Mouse (Mus musculus) E14TG2a.4 (cell line): ENCODE data around the gene Gm960.

Experiments used
- H3K27me3 ChIP-seq: 2 replicates; pipeline ENCODE4 v1.6.1; 2014; ENCODE audit warnings: low read length, control low read depth; ENCODE audit not compliant: insufficient read depth
- H3K36me3 ChIP-seq: 2 replicates; pipeline ENCODE4 v1.6.1; 2014; ENCODE audit warnings: low read length, control low read depth; ENCODE audit not compliant: insufficient read depth
- H3K4me1 ChIP-seq: replicated peaks from 2 replicates; pipeline ENCODE4 v1.6.1; 2014; ENCODE audit warnings: low read depth, low read length, control low read depth
- H3K4me3 ChIP-seq: replicated peaks from 2 replicates; pipeline ENCODE4 v1.5.1; 2014; ENCODE audit warnings: mild to moderate bottlenecking, low read length
- H3K9me3 ChIP-seq: 2 replicates; pipeline ENCODE4 v1.6.1; 2014; ENCODE audit warnings: low read length, control low read depth
- CTCF ChIP-seq: conservative IDR thresholded peaks from 2 replicates; pipeline ENCODE4 v1.5.1; 2014; ENCODE audit warnings: low read length
- NANOG ChIP-seq: IDR thresholded peaks from 2 replicates; pipeline ENCODE4 v1.6.1; 2014; ENCODE audit warnings: borderline replicate concordance, low read length, mixed read lengths
- POU5F1 ChIP-seq: IDR thresholded peaks from 2 replicates; pipeline ENCODE4 v1.6.1; 2014; ENCODE audit warnings: low read length, borderline replicate concordance

Gm960 gene

DNA sequence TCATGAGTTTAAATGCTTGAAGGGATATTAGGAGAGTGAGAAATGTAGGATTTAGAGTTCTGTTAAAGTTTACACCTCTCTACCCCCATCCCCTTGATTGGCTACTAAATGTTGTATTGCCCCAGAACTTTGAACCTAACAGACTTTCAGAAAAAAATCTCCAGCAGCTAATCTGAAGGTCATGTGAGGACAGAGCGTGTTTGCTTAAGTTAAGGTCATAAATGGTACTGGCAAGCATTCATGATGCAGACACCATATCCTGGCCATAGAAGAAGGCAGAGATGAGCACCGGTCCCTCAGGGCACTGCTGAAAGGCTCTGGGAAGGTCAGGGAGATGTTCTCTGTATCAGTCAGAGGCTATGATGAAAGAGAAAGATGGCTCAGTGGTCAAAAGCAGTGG is 18.8 kb upstream of the Gm960 start:
- Histone ChIP-seq H3K36me3 (no peaks in the 10 kb centered on the region), H3K4me3 (no peak overlapping the region), H3K4me1 (peaks cover 64% of the 10 kb centered on the region), H3K9me3 (no peaks in the 10 kb centered on the region), H3K27me3 (peaks cover 64% of the 10 kb centered on the region)
- TF ChIP-seq CTCF (no peak), NANOG (no peak), POU5F1 (no peak)

DNA sequence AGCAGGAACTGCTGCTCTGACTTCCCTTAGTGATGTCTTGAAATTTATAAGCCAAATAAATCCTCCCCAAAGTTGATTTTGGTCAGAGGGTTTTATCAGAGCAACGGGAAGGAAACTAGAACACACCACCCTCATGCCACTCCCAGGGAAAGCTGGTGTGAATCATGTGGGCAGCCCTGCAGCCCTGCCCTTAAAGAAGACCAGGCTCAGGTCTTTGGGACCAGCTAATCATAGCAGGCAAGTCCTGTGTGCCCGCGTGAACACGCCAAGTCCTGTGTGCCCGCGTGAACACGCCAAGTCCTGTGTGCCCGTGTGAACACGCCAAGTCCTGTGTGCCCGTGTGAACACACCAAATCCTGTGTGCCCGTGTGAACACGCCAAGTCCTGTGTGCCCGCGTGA is 18.3 kb upstream of the Gm960 start:
- Histone ChIP-seq H3K27me3 (peaks cover 63% of the 10 kb centered on the region), H3K9me3 (no peaks in the 10 kb centered on the region), H3K4me1 (peaks cover 59% of the 10 kb centered on the region), H3K36me3 (no peaks in the 10 kb centered on the region), H3K4me3 (no peak overlapping the region)
- TF ChIP-seq POU5F1 (no peak), NANOG (no peak), CTCF (no peak)

DNA sequence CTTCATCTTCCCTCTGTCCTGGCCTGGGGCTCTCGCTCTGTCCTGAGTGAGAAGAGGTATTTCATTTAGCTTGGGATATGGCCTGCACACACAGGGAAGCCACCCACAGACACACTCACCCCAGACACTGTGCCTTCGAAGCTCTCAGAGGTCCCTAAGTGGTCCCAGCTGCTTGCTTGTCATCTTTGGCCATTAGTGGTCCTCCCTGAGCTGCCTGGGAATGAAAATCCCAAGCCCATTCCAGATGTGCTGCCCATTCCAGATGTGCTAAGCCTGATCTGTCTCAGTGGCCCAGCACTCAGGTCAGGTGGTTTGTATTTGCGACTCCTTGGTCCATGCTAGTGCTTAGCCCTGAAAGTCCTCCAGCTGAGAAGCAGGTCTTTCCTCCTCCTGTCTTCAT is 15.4 kb upstream of the Gm960 start:
- H3K36me3 ChIP-seq = no peaks in the 10 kb centered on the region
- H3K4me3 ChIP-seq = no peak overlapping the region
- TF ChIP-seq CTCF = no peak
- H3K27me3 ChIP-seq = peaks cover 78% of the 10 kb centered on the region
- H3K9me3 ChIP-seq = no peaks in the 10 kb centered on the region
- H3K4me1 ChIP-seq = peaks cover 44% of the 10 kb centered on the region

DNA sequence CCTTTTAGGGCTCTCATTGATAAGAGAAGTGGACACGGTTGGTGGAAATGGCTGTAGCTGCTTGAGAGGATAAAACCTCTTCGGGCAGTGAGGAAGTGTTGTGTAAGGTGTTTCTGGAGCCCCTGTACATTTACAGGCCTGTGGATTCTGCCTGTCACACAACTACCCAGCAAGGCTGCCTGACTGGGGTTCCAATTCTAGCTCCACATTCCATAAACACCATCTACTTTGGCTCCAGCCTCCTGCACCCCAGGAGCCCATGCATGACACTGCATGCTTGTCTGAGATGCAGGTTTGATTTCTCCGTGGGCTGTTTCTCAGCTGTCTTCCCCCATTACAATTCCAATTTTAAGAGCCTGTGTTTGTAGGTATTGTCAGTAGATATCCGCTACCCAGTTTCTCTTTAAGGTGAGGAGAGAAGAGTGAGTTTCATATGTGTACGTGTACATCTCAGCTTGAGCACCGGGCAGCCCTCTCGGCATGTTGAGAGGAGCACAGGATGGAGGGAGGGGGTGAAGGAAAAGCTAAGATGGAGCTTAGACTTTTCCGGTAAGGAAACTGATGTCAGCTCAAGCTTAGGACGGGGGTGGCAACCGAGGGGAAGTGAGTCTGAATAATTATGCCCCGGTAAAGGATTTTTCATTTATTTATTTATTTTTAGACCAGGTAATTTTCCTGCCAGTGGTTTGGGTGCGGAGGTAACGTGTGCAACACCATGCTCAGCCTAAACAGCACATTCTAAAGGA is 14.5 kb upstream of the Gm960 start:
- Histone ChIP-seq H3K27me3 (peaks cover 80% of the 10 kb centered on the region), H3K4me3 (peak overlapping the region; percentile 86), H3K4me1 (peaks cover 40% of the 10 kb centered on the region), H3K36me3 (no peaks in the 10 kb centered on the region), H3K9me3 (no peaks in the 10 kb centered on the region)
- TF ChIP-seq NANOG (no peak), POU5F1 (no peak), CTCF (no peak)

DNA sequence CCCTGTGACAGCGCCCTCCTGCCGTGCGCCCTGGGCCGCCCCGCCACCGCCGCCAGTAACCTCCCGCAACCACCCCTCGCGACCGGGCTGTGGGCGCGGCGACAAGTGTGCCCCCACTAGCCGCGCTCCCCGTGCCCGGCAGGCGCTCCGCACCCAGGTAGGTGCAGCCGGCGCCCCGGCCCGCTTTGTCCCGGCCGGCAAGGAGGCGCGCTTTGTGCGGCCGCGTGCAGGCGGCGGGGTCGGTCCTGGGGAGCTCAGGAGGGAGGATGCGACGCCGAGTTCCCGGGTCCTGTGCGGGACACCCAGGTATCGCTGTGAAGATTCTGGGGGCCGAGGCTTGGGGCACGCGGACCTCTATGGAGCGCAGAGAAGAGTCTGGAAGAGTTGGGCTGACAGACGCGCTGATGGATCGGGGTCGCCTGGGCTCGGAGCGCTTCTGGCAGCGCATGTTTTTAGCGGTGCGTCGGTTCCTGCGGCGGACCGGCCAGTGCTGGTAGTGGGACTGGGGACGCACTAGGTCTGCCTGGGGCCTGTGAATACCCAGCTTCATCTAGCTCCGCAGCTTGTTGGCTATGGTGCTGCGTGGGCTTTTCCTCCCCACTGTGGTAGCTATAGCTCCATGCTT is 13.8 kb upstream of the Gm960 start:
- TF ChIP-seq NANOG = no peak
- no peak for TF ChIP-seq CTCF
- no peak for TF ChIP-seq POU5F1
- no peaks in the 10 kb centered on the region for H3K9me3 ChIP-seq
- H3K4me3 ChIP-seq = peak overlapping the region; percentile 86
- peaks cover 77% of the 10 kb centered on the region for H3K27me3 ChIP-seq
- H3K36me3 ChIP-seq = no peaks in the 10 kb centered on the region
- H3K4me1 ChIP-seq = peaks cover 36% of the 10 kb centered on the region

DNA sequence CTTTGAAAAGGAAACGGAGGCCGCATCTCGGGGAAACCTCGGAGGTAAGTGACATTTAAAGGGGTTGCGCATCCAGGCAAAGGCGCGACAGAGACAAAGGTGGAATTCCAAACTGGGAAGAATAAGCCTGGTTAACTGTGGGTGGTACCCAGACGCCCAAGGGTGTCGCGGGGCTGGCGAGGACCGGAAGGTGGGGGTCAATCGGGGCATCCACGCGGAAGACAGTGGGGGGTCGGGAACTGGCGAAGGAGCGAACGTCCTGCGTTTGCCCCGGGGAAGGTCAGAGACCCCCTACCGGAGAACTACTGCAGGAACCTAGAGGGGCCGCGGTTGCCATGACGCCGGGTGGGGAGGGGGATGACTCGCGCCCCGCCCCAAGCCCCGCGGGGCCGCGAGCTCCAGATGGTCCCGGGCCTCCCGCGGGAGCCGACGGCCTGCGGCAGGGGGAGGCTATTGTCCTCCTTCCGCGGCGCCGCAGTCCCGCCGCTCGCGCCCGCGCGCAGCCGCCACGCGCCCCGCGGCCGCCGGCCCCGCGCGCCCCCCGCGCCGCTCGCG is 13.2 kb upstream of the Gm960 start:
- H3K36me3 ChIP-seq = no peaks in the 10 kb centered on the region
- H3K27me3 ChIP-seq = peaks cover 73% of the 10 kb centered on the region
- TF ChIP-seq POU5F1 (no peak), CTCF (no peak), NANOG (no peak)
- peaks cover 31% of the 10 kb centered on the region for H3K4me1 ChIP-seq
- H3K9me3 ChIP-seq = no peaks in the 10 kb centered on the region
- H3K4me3 ChIP-seq = peak overlapping the region; percentile 86

DNA sequence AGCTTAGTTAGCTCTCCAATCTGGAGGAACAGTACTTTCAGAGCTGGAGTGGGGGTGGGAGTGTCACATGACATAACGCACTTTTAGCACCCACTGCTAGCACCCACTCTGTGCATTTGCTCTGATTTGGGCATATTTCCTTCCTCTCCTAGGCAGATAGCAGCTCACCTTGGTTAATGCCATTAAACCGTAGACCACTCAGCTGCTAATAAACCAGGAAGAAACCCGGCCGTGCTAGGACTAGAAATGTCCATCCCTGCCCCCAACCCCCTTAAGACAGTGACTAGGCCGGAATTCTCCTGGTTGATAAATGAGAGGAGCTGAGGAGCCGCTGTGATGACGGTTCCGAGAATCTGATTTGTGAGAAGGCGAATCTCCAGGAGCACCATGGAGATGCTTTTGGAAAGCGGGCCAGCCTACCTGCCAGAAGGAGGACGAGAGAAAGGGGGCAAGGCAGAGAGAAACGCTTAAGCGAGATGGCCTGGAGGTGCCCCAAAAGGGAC is 12.7 kb upstream of the Gm960 start, which contains the start of gene Sptbn2:
Gene Sptbn2 (plus strand): TSS at position 70 of the 503 bp plus-strand sequence.
- Histone ChIP-seq H3K4me1 (peaks cover 31% of the 10 kb centered on the region), H3K9me3 (no peaks in the 10 kb centered on the region), H3K4me3 (peak within 1 kb of the TSS; percentile 86), H3K27me3 (peaks cover 69% of the 10 kb centered on the region), H3K36me3 (no peaks in the 10 kb centered on the region)
- TF ChIP-seq NANOG (no peak), POU5F1 (no peak), CTCF (no peak)

DNA sequence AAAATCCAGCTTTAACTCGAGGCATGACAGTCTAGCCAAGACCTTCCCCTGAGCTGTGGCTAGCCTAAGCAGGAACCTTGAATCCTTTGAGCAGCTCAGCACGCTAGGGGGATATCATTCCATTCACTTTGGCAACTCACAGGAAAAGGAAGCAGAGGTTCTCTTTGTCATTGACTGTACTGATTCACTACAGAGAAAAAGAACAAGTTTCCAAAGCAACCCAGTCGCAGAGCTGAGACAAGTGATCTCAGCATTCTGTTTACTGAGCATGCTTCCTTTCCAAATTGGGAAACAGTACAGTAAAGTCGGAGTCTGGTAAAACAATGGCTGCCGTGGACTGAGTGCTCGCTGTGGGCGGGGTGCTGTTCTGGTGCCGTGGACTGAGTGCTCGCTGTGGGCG is 10.3 kb upstream of the Gm960 start:
- TF ChIP-seq CTCF (no peak), POU5F1 (no peak), NANOG (no peak)
- H3K27me3 ChIP-seq = peaks cover 64% of the 10 kb centered on the region
- H3K9me3 ChIP-seq = no peaks in the 10 kb centered on the region
- peak overlapping the region; percentile 43 for H3K4me3 ChIP-seq
- H3K4me1 ChIP-seq = peaks cover 26% of the 10 kb centered on the region
- H3K36me3 ChIP-seq = no peaks in the 10 kb centered on the region
